Mouse (Mus musculus): Measurements from ENCODE around the gene Ubtd2. TPM values are rescaled to one million over a fixed set of nuclear protein-coding genes. Genes with fewer than 3 reads are reported as not detected.

Gene Ubtd2
- polyA plus RNA-seq, 1 experiment from 2014 or later, result 37.8 TPM

- Histone ChIP-seq H3K36me3 (0 out of 2 replicates have a peak, but pooled peaks cover 4% of the 10 kb centered on the region), H3K4me2 (no peak overlapping the region), H3K27ac (no peak overlapping the region), H3K4me1 (no peaks in the 10 kb centered on the region), H3K9ac (no peak overlapping the region), H3K9me3 (no peaks in the 10 kb centered on the region), H3K4me3 (replicated peaks) (no peak overlapping the region), H3K27me3 (replicated peaks) (no peaks in the 10 kb centered on the region)
- no peak for ATAC-seq (ENCODE audit: insufficient read depth, low FRiP score, low read depth)
- WGBS, result 84% methylated on average over 11 of the region's 11 CpGs
These were observed 69.2 kb downstream of the Ubtd2 start for GRCm38 (mm10) chr11:32524122-32524920.

- 77% methylated on average over 4 of the region's 4 CpGs for WGBS
- Histone ChIP-seq H3K9me3 (no peaks in the 10 kb centered on the region), H3K4me3 (replicated peaks) (no peak overlapping the region), H3K9ac (no peak overlapping the region), H3K27me3 (replicated peaks) (no peaks in the 10 kb centered on the region), H3K27ac (no peak overlapping the region), H3K36me3 (0 out of 2 replicates have a peak, but pooled peaks cover 4% of the 10 kb centered on the region), H3K4me2 (no peak overlapping the region), H3K4me1 (no peaks in the 10 kb centered on the region)
- ATAC-seq (ENCODE audit: insufficient read depth, low FRiP score, low read depth), result no peak
These were observed 71.8 kb downstream of the Ubtd2 start for GRCm38 (mm10) chr11:32527006-32527405.

- no peak for ATAC-seq (ENCODE audit: insufficient read depth, low FRiP score, low read depth)
- H3K4me1 ChIP-seq, result peaks cover 12% of the 10 kb centered on the region
- H3K36me3 ChIP-seq, result no peaks in the 10 kb centered on the region
- no peak overlapping the region for H3K9ac ChIP-seq
- H3K4me3 ChIP-seq (replicated peaks), result no peak overlapping the region
- H3K27me3 ChIP-seq (replicated peaks), result no peaks in the 10 kb centered on the region
- no peaks in the 10 kb centered on the region for H3K9me3 ChIP-seq
- H3K27ac ChIP-seq, result no peak overlapping the region
- WGBS, result 86% methylated on average over 1 of the region's 1 CpGs
- no peak overlapping the region for H3K4me2 ChIP-seq
These were observed 75.0 kb downstream of the Ubtd2 start for GRCm38 (mm10) chr11:32530151-32530550.

- peak within 1 kb of the TSS; percentile 57 for H3K9ac ChIP-seq
- ATAC-seq (ENCODE audit: insufficient read depth, low FRiP score, low read depth), result 0 out of 2 replicates have a peak, but pooled peaks have one; percentile 29
- peak within 1 kb of the TSS; percentile 27; the same call in 1 of the 2 replicates for H3K27ac ChIP-seq
- WGBS, result 4% methylated on average over 33 of the region's 33 CpGs
- H3K4me1 ChIP-seq, result peaks cover 12% of the 10 kb centered on the region
- H3K4me3 ChIP-seq (replicated peaks), result peak within 1 kb of the TSS; percentile 64
- H3K9me3 ChIP-seq, result no peaks in the 10 kb centered on the region
- H3K27me3 ChIP-seq (replicated peaks), result no peaks in the 10 kb centered on the region
- H3K36me3 ChIP-seq, result no peaks in the 10 kb centered on the region
- H3K4me2 ChIP-seq, result peak within 1 kb of the TSS; percentile 91
These were observed 76.9 kb downstream of the Ubtd2 start, which contains the start of gene Efcab9 for GRCm38 (mm10) chr11:32531871-32532764. Gene Efcab9, minus strand, starts transcription at chr11:32532081.

- no peaks in the 10 kb centered on the region for H3K27me3 ChIP-seq (replicated peaks)
- WGBS, result under 1% methylated on average over 81 of the region's 82 CpGs
- H3K4me1 ChIP-seq, result peaks cover 12% of the 10 kb centered on the region
- no peaks in the 10 kb centered on the region for H3K9me3 ChIP-seq
- peak within 1 kb of the TSS; percentile 91 for H3K4me2 ChIP-seq
- H3K4me3 ChIP-seq (replicated peaks), result peak within 1 kb of the TSS; percentile 64
- H3K27ac ChIP-seq, result peak within 1 kb of the TSS; percentile 27; the same call in 1 of the 2 replicates
- H3K9ac ChIP-seq, result peak within 1 kb of the TSS; percentile 57
- H3K36me3 ChIP-seq, result no peaks in the 10 kb centered on the region
- peak; percentile 97 for ATAC-seq (ENCODE audit: insufficient read depth, low FRiP score, low read depth)
These were observed 77.8 kb downstream of the Ubtd2 start, which contains the start of gene Stk10 for GRCm38 (mm10) chr11:32532765-32533481. Gene Stk10, plus strand, starts transcription at chr11:32533305.

- peaks cover 17% of the 10 kb centered on the region for H3K4me1 ChIP-seq
- no peaks in the 10 kb centered on the region for H3K27me3 ChIP-seq (replicated peaks)
- no peaks in the 10 kb centered on the region for H3K9me3 ChIP-seq
- peak overlapping the region; percentile 17; the same call in 1 of the 2 replicates for H3K9ac ChIP-seq
- no peak overlapping the region for H3K27ac ChIP-seq
- H3K36me3 ChIP-seq, result no peaks in the 10 kb centered on the region
- H3K4me3 ChIP-seq (replicated peaks), result peak overlapping the region; percentile 64
- H3K4me2 ChIP-seq, result peak overlapping the region; percentile 91
- ATAC-seq (ENCODE audit: insufficient read depth, low FRiP score, low read depth), result 0 out of 2 replicates have a peak, but pooled peaks have one; percentile 4
- WGBS, result 2% methylated on average over 24 of the region's 24 CpGs
These were observed 78.5 kb downstream of the Ubtd2 start for GRCm38 (mm10) chr11:32533482-32534261.

GRCm38 (mm10) chr11:32534453-32535075 lies 79.4 kb downstream of the Ubtd2 start:
- no peak for ATAC-seq (ENCODE audit: insufficient read depth, low FRiP score, low read depth)
- 75% methylated on average over 7 of the region's 7 CpGs for WGBS
- Histone ChIP-seq H3K27me3 (replicated peaks) (no peaks in the 10 kb centered on the region), H3K9me3 (no peaks in the 10 kb centered on the region), H3K36me3 (no peaks in the 10 kb centered on the region), H3K27ac (no peak overlapping the region), H3K4me2 (peak overlapping the region; percentile 91), H3K4me3 (replicated peaks) (peak overlapping the region; percentile 64), H3K9ac (no peak overlapping the region), H3K4me1 (peaks cover 23% of the 10 kb centered on the region)

- H3K27ac ChIP-seq, result no peak overlapping the region
- 89% methylated on average over 4 of the region's 4 CpGs for WGBS
- no peak overlapping the region for H3K4me2 ChIP-seq
- H3K36me3 ChIP-seq, result no peaks in the 10 kb centered on the region
- H3K9ac ChIP-seq, result no peak overlapping the region
- H3K4me3 ChIP-seq (replicated peaks), result no peak overlapping the region
- ATAC-seq (ENCODE audit: insufficient read depth, low FRiP score, low read depth), result no peak
- no peaks in the 10 kb centered on the region for H3K9me3 ChIP-seq
- H3K4me1 ChIP-seq, result peaks cover 33% of the 10 kb centered on the region
- no peaks in the 10 kb centered on the region for H3K27me3 ChIP-seq (replicated peaks)
These were observed 80.5 kb downstream of the Ubtd2 start for GRCm38 (mm10) chr11:32535646-32536045.

GRCm38 (mm10) chr11:32536954-32537353 lies 81.8 kb downstream of the Ubtd2 start:
- Histone ChIP-seq H3K4me3 (replicated peaks) (no peak overlapping the region), H3K9ac (no peak overlapping the region), H3K36me3 (no peaks in the 10 kb centered on the region), H3K27ac (0 out of 2 replicates have a peak overlapping the region, but pooled peaks have one; percentile 4), H3K27me3 (replicated peaks) (no peaks in the 10 kb centered on the region), H3K9me3 (no peaks in the 10 kb centered on the region), H3K4me1 (peaks cover 33% of the 10 kb centered on the region), H3K4me2 (no peak overlapping the region)
- 54% methylated on average over 7 of the region's 7 CpGs for WGBS
- no peak for ATAC-seq (ENCODE audit: insufficient read depth, low FRiP score, low read depth)

GRCm38 (mm10) chr11:32538435-32538834 lies 83.3 kb downstream of the Ubtd2 start:
- Histone ChIP-seq H3K27ac (peak overlapping the region; percentile 51; the same call in 1 of the 2 replicates), H3K9me3 (no peaks in the 10 kb centered on the region), H3K9ac (no peak overlapping the region), H3K4me3 (replicated peaks) (no peak overlapping the region), H3K4me2 (0 out of 2 replicates have a peak overlapping the region, but pooled peaks have one; percentile 23), H3K27me3 (replicated peaks) (no peaks in the 10 kb centered on the region), H3K4me1 (peaks cover 33% of the 10 kb centered on the region), H3K36me3 (no peaks in the 10 kb centered on the region)
- no peak for ATAC-seq (ENCODE audit: insufficient read depth, low FRiP score, low read depth)
- 68% methylated on average over 6 of the region's 6 CpGs for WGBS

Data from stomach, embryonic 15.5 days (tissue).